In genomic region chr2:156379929-156380328, GRCm38 (mm10) we compare ENCODE assay signal across 25 mouse cellular contexts. TPM values are rescaled to one million over a fixed set of nuclear protein-coding genes. Genes with fewer than 3 reads are reported as not detected.
DNase-seq lines count a peak whose midpoint lies in the region; ATAC-seq and TF ChIP-seq lines count a peak whose summit lies in the region.
"Had no signal": no experiment of that assay in that cellular context is flagged by ENCODE, and none has a peak within 500 bp of the region (broad histone marks: within the 10 kb centered on the region; RNA-seq: fewer than 3 reads in every experiment).

No protein-coding gene starts in this region.

- H3K36me3 ChIP-seq in C2C12 (ENCODE audit: control insufficient read depth, insufficient read depth) = no peaks in the 10 kb centered on the region
- no peaks in the 10 kb centered on the region for H3K36me3 ChIP-seq in hindbrain, embryonic 13.5 days
- no peaks in the 10 kb centered on the region for H3K36me3 ChIP-seq in kidney, embryonic 15.5 days
- H3K36me3 ChIP-seq in liver, postnatal 0 days (replicated peaks; ENCODE audit: insufficient read depth, low read length) = no peaks in the 10 kb centered on the region
- H3K36me3 ChIP-seq: embryonic facial prominence, embryonic 13.5 days; forebrain, embryonic 15.5 days; midbrain, embryonic 15.5 days; stomach, embryonic 15.5 days had no signal

- H3K9me3 ChIP-seq in hindbrain, embryonic 13.5 days = 0 out of 2 replicates have a peak, but pooled peaks cover 2% of the 10 kb centered on the region
- no peaks in the 10 kb centered on the region for H3K9me3 ChIP-seq in kidney, embryonic 15.5 days (replicated peaks)
- H3K9me3 ChIP-seq in liver, postnatal 0 days (ENCODE audit: low read length) = peaks cover 7% of the 10 kb centered on the region; the same call in 1 of the 2 replicates
- H3K9me3 ChIP-seq: forebrain, embryonic 15.5 days; midbrain, embryonic 15.5 days; stomach, embryonic 15.5 days had no signal

- intact Hi-C loops in heart, postnatal 14 days (cut with DNase I) = no loop called here

- H3K4me3 ChIP-seq in C2C12 (ENCODE audit: insufficient read depth, poor library complexity, severe bottlenecking) = no peak overlapping the region
- no peak overlapping the region for H3K4me3 ChIP-seq in olfactory bulb, adult 2 months (ENCODE audit: insufficient read depth, low read depth, low read length)
- H3K4me3 ChIP-seq in hindbrain, embryonic 13.5 days = no peak overlapping the region
- no peak overlapping the region for H3K4me3 ChIP-seq in kidney, embryonic 15.5 days (replicated peaks)
- H3K4me3 ChIP-seq in liver, postnatal 0 days (ENCODE audit: low read depth, low read length) = no peak overlapping the region
- H3K4me3 ChIP-seq: embryonic facial prominence, embryonic 13.5 days; forebrain, embryonic 15.5 days; megakaryocyte, embryonic 14.5 days; midbrain, embryonic 15.5 days; stomach, embryonic 15.5 days had no signal

- WGBS in olfactory bulb, adult 2 months = 37% methylated on average over 10 of the region's 10 CpGs
- WGBS in hindbrain, embryonic 13.5 days = 87% methylated on average over 10 of the region's 10 CpGs
- 92% methylated on average over 10 of the region's 10 CpGs for WGBS in kidney, embryonic 15.5 days
- 82% methylated on average over 10 of the region's 10 CpGs for WGBS in liver, postnatal 0 days (ENCODE audit: insufficient replicate concordance)

- H3K27me3 ChIP-seq in C2C12 (ENCODE audit: control insufficient read depth, insufficient read depth, insufficient read length) = no peaks in the 10 kb centered on the region
- H3K27me3 ChIP-seq in hindbrain, embryonic 13.5 days = no peaks in the 10 kb centered on the region
- no peaks in the 10 kb centered on the region for H3K27me3 ChIP-seq in kidney, embryonic 15.5 days
- H3K27me3 ChIP-seq in liver, postnatal 0 days (ENCODE audit: insufficient read depth, low read length) = no peaks in the 10 kb centered on the region
- H3K27me3 ChIP-seq: embryonic facial prominence, embryonic 13.5 days; forebrain, embryonic 15.5 days; midbrain, embryonic 15.5 days; Patski; stomach, embryonic 15.5 days had no signal

- H3K4me2 ChIP-seq in hindbrain, embryonic 13.5 days = no peak overlapping the region
- no peak overlapping the region for H3K4me2 ChIP-seq in kidney, embryonic 15.5 days
- no peak overlapping the region for H3K4me2 ChIP-seq in liver, postnatal 0 days (ENCODE audit: low read depth, low read length)
- H3K4me2 ChIP-seq: embryonic facial prominence, embryonic 13.5 days; forebrain, embryonic 15.5 days; midbrain, embryonic 15.5 days; stomach, embryonic 15.5 days had no signal

- no peak for ATAC-seq in hindbrain, embryonic 13.5 days (ENCODE audit: low FRiP score)
- no peak for ATAC-seq in kidney, embryonic 15.5 days (replicated peaks; ENCODE audit: low FRiP score)
- ATAC-seq in liver, postnatal 0 days = no peak
- ATAC-seq: CD4-positive, CD25-positive, alpha-beta regulatory T cell, adult 4 months; forebrain, embryonic 15.5 days; hindbrain, postnatal 0 days; intestine, postnatal 0 days; midbrain, embryonic 15.5 days; Patski had no signal

- H3K27ac ChIP-seq in olfactory bulb, adult 2 months (ENCODE audit: insufficient read depth, low read depth, low read length) = peak overlapping the region; percentile 9
- no peak overlapping the region for H3K27ac ChIP-seq in hindbrain, embryonic 13.5 days
- H3K27ac ChIP-seq in kidney, embryonic 15.5 days = no peak overlapping the region
- H3K27ac ChIP-seq in liver, postnatal 0 days (ENCODE audit: low read depth) = no peak overlapping the region
- H3K27ac ChIP-seq: embryonic facial prominence, embryonic 13.5 days; forebrain, embryonic 15.5 days; hindbrain, postnatal 0 days; midbrain, embryonic 15.5 days; stomach, embryonic 15.5 days had no signal

- no peak for TF ChIP-seq CTCF in C2C12 (IDR thresholded peaks at IDR 0.05; ENCODE audit: control insufficient read depth, insufficient read depth, insufficient read length)
- no peak for TF ChIP-seq CTCF in olfactory bulb, adult 2 months (IDR thresholded peaks at IDR 0.05; ENCODE audit: insufficient read depth, low read depth, low read length)
- TF ChIP-seq CTCF in liver, postnatal 0 days (IDR thresholded peaks at IDR 0.05; ENCODE audit: low read depth) = no peak

- H3K79me2 ChIP-seq in C2C12 (ENCODE audit: control insufficient read depth, insufficient read depth) = no peaks in the 10 kb centered on the region

- H3ac ChIP-seq in C2C12 (ENCODE audit: control insufficient read depth, insufficient read length, low read depth) = peak overlapping the region; percentile 12

- DNase-seq in heart, adult 11 months = peak; percentile 66
- no peak for DNase-seq in heart, postnatal 14 days
- peak; percentile 15 to 21 for DNase-seq in layer of hippocampus, postnatal 25 days (ENCODE audit: extremely low spot score in 1 of 2, low spot score in 1 of 2)
- DNase-seq in liver, postnatal 0 days = no peak
- DNase-seq: adrenal gland, postnatal 10 days; cerebellum, adult 11 months; cerebellum, postnatal 10 days; heart, adult 18-20 months; heart, postnatal 4 days; liver; lung, postnatal 14 days; thymus, adult 2 months had no signal

- no peak overlapping the region for H3K9ac ChIP-seq in hindbrain, embryonic 13.5 days
- no peak overlapping the region for H3K9ac ChIP-seq in kidney, embryonic 15.5 days
- H3K9ac ChIP-seq in liver, postnatal 0 days (replicated peaks) = no peak overlapping the region
- H3K9ac ChIP-seq: embryonic facial prominence, embryonic 13.5 days; forebrain, embryonic 15.5 days; midbrain, embryonic 15.5 days; stomach, embryonic 15.5 days had no signal

- TF ChIP-seq EP300 in liver, postnatal 0 days (IDR thresholded peaks at IDR 0.05; ENCODE audit: low read depth) = no peak

- H3K79me3 ChIP-seq in C2C12 (ENCODE audit: low read depth) = no peaks in the 10 kb centered on the region

- H3K4me1 ChIP-seq in olfactory bulb, adult 2 months (ENCODE audit: control insufficient read depth, insufficient read depth, low read length) = peaks cover 14% of the 10 kb centered on the region
- H3K4me1 ChIP-seq in hindbrain, embryonic 13.5 days (replicated peaks) = no peaks in the 10 kb centered on the region
- no peaks in the 10 kb centered on the region for H3K4me1 ChIP-seq in kidney, embryonic 15.5 days
- no peaks in the 10 kb centered on the region for H3K4me1 ChIP-seq in liver, postnatal 0 days (ENCODE audit: insufficient read depth)
- H3K4me1 ChIP-seq: embryonic facial prominence, embryonic 13.5 days; forebrain, embryonic 15.5 days; midbrain, embryonic 15.5 days; stomach, embryonic 15.5 days had no signal

- no peak for TF ChIP-seq POLR2A in olfactory bulb, adult 2 months (IDR thresholded peaks at IDR 0.05; ENCODE audit: insufficient read depth, low read depth, low read length)

TF ChIP-seq in C2C12, 6 proteins besides CTCF, POLR2A, EP300 and RAD21:
- TF ChIP-seq MYOD1 (IDR thresholded peaks at IDR 0.05; ENCODE audit: control insufficient read depth, insufficient read length, low read depth) (peak; percentile 57), MYOG (IDR thresholded peaks at IDR 0.05; ENCODE audit: control insufficient read depth, extremely low read depth, insufficient read length) (no peak)

RNA-seq across cellular contexts. Expression of gene Epb41l1, which starts 40.8 kb away (rescaled TPM):
- 10 to 100 TPM; 10.1 to 13.9 TPM for total RNA-seq in heart, postnatal 14 days (2021)
- polyA plus RNA-seq in C2C12 (2012; fragmentation: generic; extraction: Trizol) = 37.8 TPM
- total RNA-seq in layer of hippocampus, postnatal 25 days (2021) = 100 to 1,000 TPM; 310 to 347 TPM
- polyA plus RNA-seq in olfactory bulb, adult 2 months (2012; ENCODE audit: insufficient read depth, insufficient read length, low replicate concordance, missing spikeins) = 51.4 and 207 TPM in 2 replicates
- polyA plus RNA-seq in hindbrain, embryonic 13.5 days (2015; fragmentation: Nextera tagmentation; extraction: Ambion mirVana) = 11.3 and 11.5 TPM in 2 replicates
- 2.3 and 2.8 TPM in 2 replicates for polyA plus RNA-seq in kidney, embryonic 15.5 days (2015; fragmentation: Nextera tagmentation; extraction: Ambion mirVana)
- polyA plus RNA-seq in liver, postnatal 0 days (2015; fragmentation: Nextera tagmentation; extraction: Ambion mirVana) = 0.49 and 0.51 TPM in 2 replicates

Comparison
In these comparisons a context has a peak if more than half of its experiments do, and no peak if none do; other contexts are left out.
1. DNase-seq: peak in heart, adult 11 months (single experiment) and layer of hippocampus, postnatal 25 days (2 of 2); none in heart, postnatal 14 days (0 of 2) and liver, postnatal 0 days (single experiment).